In the genomic region with DNA sequence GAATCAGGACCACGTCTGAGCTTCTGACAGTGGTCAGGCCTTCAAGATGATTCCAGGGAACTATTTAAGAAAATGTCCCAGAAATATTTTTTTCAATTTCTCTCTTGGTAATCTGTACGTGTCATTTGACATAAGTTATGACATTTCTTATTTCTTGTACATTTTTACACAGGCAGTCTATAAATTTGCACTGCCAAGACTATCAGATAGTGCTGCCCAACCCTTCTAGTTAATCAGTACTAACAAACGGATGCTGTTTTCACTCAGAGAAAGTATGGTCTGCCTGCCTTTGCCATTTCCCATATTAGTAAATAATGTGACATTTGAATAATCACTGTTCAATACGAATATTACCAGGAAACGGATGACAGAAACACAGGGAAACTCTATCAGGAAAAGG, we compare ENCODE assay signal across 11 mouse cellular contexts. TPM values are rescaled to one million over a fixed set of nuclear protein-coding genes. Genes with fewer than 3 reads are reported as not detected.
DNase-seq lines count a peak whose midpoint lies in the region; ATAC-seq and TF ChIP-seq lines count a peak whose summit lies in the region.
"Had no signal": no experiment of that assay in that cellular context is flagged by ENCODE, and none has a peak within 500 bp of the region (broad histone marks: within the 10 kb centered on the region; RNA-seq: fewer than 3 reads in every experiment).

No protein-coding gene starts in this region.

- no peak for TF ChIP-seq CTCF in bone marrow, adult 2 months (IDR thresholded peaks at IDR 0.05; ENCODE audit: control insufficient read depth, insufficient read depth, low read length)

- H3K36me3 ChIP-seq in heart, embryonic 15.5 days, result no peaks in the 10 kb centered on the region
- no peaks in the 10 kb centered on the region for H3K36me3 ChIP-seq in forebrain, embryonic 15.5 days
- H3K36me3 ChIP-seq in midbrain, embryonic 11.5 days (ENCODE audit: control insufficient read depth, insufficient read depth, low read length), result no peaks in the 10 kb centered on the region
- H3K36me3 ChIP-seq: limb, embryonic 12.5 days had no signal

- H3K27ac ChIP-seq in heart, embryonic 15.5 days, result 0 out of 2 replicates have a peak overlapping the region, but pooled peaks have one; percentile 27
- H3K27ac ChIP-seq in bone marrow, adult 2 months (ENCODE audit: control insufficient read depth, insufficient read depth, low read depth, low read length, poor library complexity), result no peak overlapping the region
- no peak overlapping the region for H3K27ac ChIP-seq in forebrain, embryonic 15.5 days (replicated peaks)
- no peak overlapping the region for H3K27ac ChIP-seq in midbrain, embryonic 11.5 days (ENCODE audit: low read depth, low read length)
- H3K27ac ChIP-seq: limb, embryonic 12.5 days; macrophage had no signal

- no peak for DNase-seq in heart, adult 9 months (ENCODE audit: low spot score in 2 of 2)
- no peak for DNase-seq in midbrain, embryonic 11.5 days (ENCODE audit: low spot score, missing footprints)
- no peak for DNase-seq in kidney, postnatal 10 days
- no peak for DNase-seq in urinary bladder, postnatal 25 days (ENCODE audit: low spot score)
- DNase-seq: kidney, postnatal 36 days had no signal

- H3K27me3 ChIP-seq in heart, embryonic 15.5 days, result no peaks in the 10 kb centered on the region
- no peaks in the 10 kb centered on the region for H3K27me3 ChIP-seq in forebrain, embryonic 15.5 days
- no peaks in the 10 kb centered on the region for H3K27me3 ChIP-seq in midbrain, embryonic 11.5 days (ENCODE audit: control insufficient read depth, insufficient read depth, low read length)
- H3K27me3 ChIP-seq: limb, embryonic 12.5 days had no signal

- 0 out of 2 replicates have a peak overlapping the region, but pooled peaks have one; percentile 7 for H3K4me3 ChIP-seq in heart, embryonic 15.5 days
- peak overlapping the region; percentile 30 for H3K4me3 ChIP-seq in bone marrow, adult 2 months (replicated peaks; ENCODE audit: control insufficient read depth, low read depth, low read length)
- H3K4me3 ChIP-seq in forebrain, embryonic 15.5 days, result no peak overlapping the region
- no peak overlapping the region; the same call in 1 of the 2 replicates for H3K4me3 ChIP-seq in midbrain, embryonic 11.5 days (ENCODE audit: low read depth, low read length)
- H3K4me3 ChIP-seq: limb, embryonic 12.5 days had no signal

- H3K9ac ChIP-seq in heart, embryonic 15.5 days, result no peak overlapping the region
- no peak overlapping the region for H3K9ac ChIP-seq in forebrain, embryonic 15.5 days (replicated peaks)
- H3K9ac ChIP-seq in midbrain, embryonic 11.5 days (ENCODE audit: low read length), result no peak overlapping the region
- H3K9ac ChIP-seq: limb, embryonic 12.5 days had no signal

- no peak for TF ChIP-seq POLR2A in bone marrow, adult 2 months (IDR thresholded peaks at IDR 0.05; ENCODE audit: borderline replicate concordance, control insufficient read depth, low read depth, low read length)

- H3K9me3 ChIP-seq in heart, embryonic 15.5 days (replicated peaks), result no peaks in the 10 kb centered on the region
- H3K9me3 ChIP-seq in forebrain, embryonic 15.5 days, result no peaks in the 10 kb centered on the region
- no peaks in the 10 kb centered on the region for H3K9me3 ChIP-seq in midbrain, embryonic 11.5 days (ENCODE audit: control insufficient read depth, low read length)
- H3K9me3 ChIP-seq: limb, embryonic 12.5 days had no signal

- peaks cover 21% of the 10 kb centered on the region for H3K4me1 ChIP-seq in heart, embryonic 15.5 days (replicated peaks)
- no peaks in the 10 kb centered on the region; the same call in 1 of the 2 replicates for H3K4me1 ChIP-seq in bone marrow, adult 2 months (ENCODE audit: control insufficient read depth, insufficient read depth, low read length)
- peaks cover 18% of the 10 kb centered on the region for H3K4me1 ChIP-seq in forebrain, embryonic 15.5 days
- H3K4me1 ChIP-seq in midbrain, embryonic 11.5 days (ENCODE audit: control insufficient read depth, insufficient read depth, low read length), result peaks cover 7% of the 10 kb centered on the region

- peak overlapping the region; percentile 47 for H3K4me2 ChIP-seq in heart, embryonic 15.5 days
- H3K4me2 ChIP-seq in forebrain, embryonic 15.5 days (replicated peaks), result peak overlapping the region; percentile 22
- H3K4me2 ChIP-seq in midbrain, embryonic 11.5 days, result peak overlapping the region; percentile 34
- H3K4me2 ChIP-seq: limb, embryonic 12.5 days had no signal

- no peak for ATAC-seq in heart, embryonic 15.5 days (replicated peaks; ENCODE audit: insufficient number of reproducible peaks, insufficient read depth, low FRiP score, low read depth)
- no peak for ATAC-seq in forebrain, embryonic 15.5 days (replicated peaks)
- ATAC-seq in midbrain, embryonic 11.5 days (ENCODE audit: low FRiP score), result no peak
- ATAC-seq in activated CD4-positive, CD25-positive, alpha-beta regulatory T cell, adult 4 months, result no peak

- 54% methylated on average over 5 of the region's 5 CpGs for WGBS in heart, embryonic 15.5 days
- 56% methylated on average over 5 of the region's 5 CpGs for WGBS in bone marrow, adult 2 months
- WGBS in forebrain, embryonic 15.5 days, result 29% methylated on average over 5 of the region's 5 CpGs
- 52% methylated on average over 5 of the region's 5 CpGs for WGBS in midbrain, embryonic 11.5 days

RNA-seq across cellular contexts. Expression of gene Clcn3, which starts 30.3 kb away (rescaled TPM):
- polyA plus RNA-seq in heart, embryonic 15.5 days (2015; fragmentation: Nextera tagmentation; extraction: Ambion mirVana), result 19.1 and 20.8 TPM in 2 replicates
- polyA plus RNA-seq in bone marrow, adult 2 months (2011; ENCODE audit: insufficient read depth, insufficient read length, low replicate concordance, missing spikeins), result 35.2 and 45.1 TPM in 2 replicates
- 62.7 and 63.5 TPM in 2 replicates for polyA plus RNA-seq in forebrain, embryonic 15.5 days (2015; fragmentation: Nextera tagmentation; extraction: Ambion mirVana)
- 38.6 and 40.4 TPM in 2 replicates for polyA plus RNA-seq in midbrain, embryonic 11.5 days (2014; fragmentation: Nextera tagmentation; extraction: Ambion mirVana)
- polyA plus RNA-seq in activated CD4-positive, CD25-positive, alpha-beta regulatory T cell, adult 4 months (2017; shearing (Covaris generic)), result 10 to 100 TPM; 19.1 to 22.9 TPM

RNA-seq across cellular contexts. Expression of gene Nek1, which starts 40.2 kb away (rescaled TPM):
- 11.9 and 13.0 TPM in 2 replicates for polyA plus RNA-seq in heart, embryonic 15.5 days (2015; fragmentation: Nextera tagmentation; extraction: Ambion mirVana)
- polyA plus RNA-seq in bone marrow, adult 2 months (2011; ENCODE audit: insufficient read depth, insufficient read length, low replicate concordance, missing spikeins), result 7.1 and 10.0 TPM in 2 replicates
- 22.9 and 24.3 TPM in 2 replicates for polyA plus RNA-seq in forebrain, embryonic 15.5 days (2015; fragmentation: Nextera tagmentation; extraction: Ambion mirVana)
- 22.9 and 24.9 TPM in 2 replicates for polyA plus RNA-seq in midbrain, embryonic 11.5 days (2014; fragmentation: Nextera tagmentation; extraction: Ambion mirVana)
- polyA plus RNA-seq in activated CD4-positive, CD25-positive, alpha-beta regulatory T cell, adult 4 months (2017; shearing (Covaris generic)), result 1 to 10 TPM; 6.8 to 7.0 TPM

Comparison
In these comparisons a context has a peak if more than half of its experiments do, and no peak if none do; other contexts are left out.
1. H3K4me3 ChIP-seq: peak in heart, embryonic 15.5 days (single experiment) and bone marrow, adult 2 months (single experiment); none in forebrain, embryonic 15.5 days (single experiment) and midbrain, embryonic 11.5 days (single experiment).
2. Peak in every context shown above with its lines, with median percentiles within 50 percentile points of each other: H3K4me2 ChIP-seq.